Mouse (Mus musculus) C2C12 (cell line): ENCODE results near the gene Hipk2.

Source experiments
- CEBPB ChIP-seq: IDR thresholded peaks from one replicate; pipeline ENCODE4 v1.6.1; 2011; ENCODE audit warnings: low read depth, mild to moderate bottlenecking, control low read depth, moderate library complexity
- CTCF ChIP-seq: IDR thresholded peaks from one replicate; pipeline ENCODE4 v1.5.1; 2011; ENCODE audit not compliant: control insufficient read depth, insufficient read depth, insufficient read length
- FOSL1 ChIP-seq: IDR thresholded peaks from one replicate; pipeline ENCODE4 v1.8.0; 2011; ENCODE audit warnings: mild to moderate bottlenecking, low read length; ENCODE audit not compliant: poor library complexity, insufficient read depth, severe bottlenecking
- MAX ChIP-seq: IDR thresholded peaks from one replicate; pipeline ENCODE4 v1.6.1; 2011; ENCODE audit warnings: mild to moderate bottlenecking, control low read depth
- MYOD1 ChIP-seq: IDR thresholded peaks from one replicate; pipeline ENCODE4 v1.6.1; 2011; ENCODE audit warnings: low read depth; ENCODE audit not compliant: control insufficient read depth, insufficient read length
- MYOG ChIP-seq: IDR thresholded peaks from one replicate; pipeline ENCODE4 v1.6.1; 2011; ENCODE audit not compliant: control insufficient read depth, insufficient read length; ENCODE audit errors: extremely low read depth
- USF1 ChIP-seq: IDR thresholded peaks from one replicate; pipeline ENCODE4 v1.6.1; 2011; ENCODE audit warnings: low read depth, mild to moderate bottlenecking, control low read depth, moderate library complexity

GRCm38 (mm10) chr6:38809396-38810120, 66.4 kb downstream of the Hipk2 start:
- TF ChIP-seq MAX (no peak), CTCF (no peak), MYOD1 (no peak), USF1 (no peak), MYOG (no peak), FOSL1 (no peak), CEBPB (no peak)
